Mouse (Mus musculus) MEL (cell line): ENCODE measurements around the gene Aspg.

ENCODE experiments used
- CHD2 ChIP-seq: IDR thresholded peaks from 2 replicates; pipeline ENCODE4 v1.6.1; 2011; ENCODE audit warnings: low read length, improper control_type of control experiment
- CTCF ChIP-seq, 3 experiments: IDR thresholded peaks in 2 of 3; conservative IDR thresholded peaks in 1 of 3; 2 replicates each; pipeline ENCODE4 v1.5.1; 2011 to 2012; ENCODE audit warnings: low read length in 3 of 3, low read depth in 2 of 3, mild to moderate bottlenecking in 2 of 3, improper control_type of control experiment in 1 of 3, inconsistent platforms in 1 of 3, mixed read lengths in 1 of 3, moderate library complexity in 1 of 3; ENCODE audit not compliant: control insufficient read depth in 1 of 3, insufficient read depth in 1 of 3, poor library complexity in 1 of 3, severe bottlenecking in 1 of 3
- EP300 ChIP-seq, 2 experiments: IDR thresholded peaks; 2 replicates each; pipeline ENCODE4 v1.6.1; 2011; ENCODE audit warnings: improper control_type of control experiment in 2 of 2, low read length in 2 of 2, low read depth in 1 of 2, mild to moderate bottlenecking in 1 of 2
- JUND ChIP-seq: IDR thresholded peaks from 2 replicates; pipeline ENCODE4 v1.6.1; 2011; ENCODE audit warnings: low read depth, mild to moderate bottlenecking, improper control_type of control experiment, low read length
- NELFE ChIP-seq: IDR thresholded peaks from 2 replicates; pipeline ENCODE4 v1.6.1; 2011; ENCODE audit warnings: low read depth, low read length, improper control_type of control experiment
- POLR2A ChIP-seq, 2 experiments: IDR thresholded peaks; 2 replicates each; pipeline ENCODE4 v1.6.1; 2011 to 2012; ENCODE audit warnings: low read length in 2 of 2, mild to moderate bottlenecking in 2 of 2, control low read depth in 1 of 2, improper control_type of control experiment in 1 of 2, low read depth in 1 of 2, moderate library complexity in 1 of 2; ENCODE audit not compliant: control insufficient read depth in 1 of 2, insufficient read depth in 1 of 2, poor library complexity in 1 of 2
- POLR2AphosphoS2 ChIP-seq: IDR thresholded peaks from 2 replicates; pipeline ENCODE4 v1.6.1; 2011; ENCODE audit warnings: low read length, improper control_type of control experiment
- RAD21 ChIP-seq: IDR thresholded peaks from 2 replicates; pipeline ENCODE4 v1.6.1; 2011; ENCODE audit warnings: mild to moderate bottlenecking, low read depth, low read length, improper control_type of control experiment

- TF ChIP-seq NELFE (no peak), POLR2A (IDR thresholded peaks at IDR 0.05; ENCODE audit: control insufficient read depth in 1 of 2, insufficient read depth in 1 of 2, low read depth in 1 of 2, low read length in 2 of 2, poor library complexity in 1 of 2) (no peak), POLR2AphosphoS2 (no peak), RAD21 (no peak), CTCF (IDR thresholded peaks at IDR 0.05 in 2 of 3, conservative IDR thresholded peaks at IDR 0.05 in 1 of 3; ENCODE audit: control insufficient read depth in 1 of 3, insufficient read depth in 1 of 3, low read depth in 2 of 3, low read length in 3 of 3, poor library complexity in 1 of 3, severe bottlenecking in 1 of 3) (no peak), JUND (no peak), EP300 (IDR thresholded peaks at IDR 0.05; ENCODE audit: low read depth in 1 of 2, low read length in 2 of 2) (no peak), CHD2 (no peak)
These were observed 1.2 kb downstream of the Aspg start for GRCm38 (mm10) chr12:112107685-112108084.
